Mouse (Mus musculus) embryonic fibroblast, embryonic 13.5 days (primary cell): ENCODE measurements around the gene Mrc1. TPM values are rescaled to one million over a fixed set of nuclear protein-coding genes. Genes with fewer than 3 reads are reported as not detected.
"Not testable (repeated sequence)": the region's sequence is repeated elsewhere in the genome, so short reads cannot be mapped to it uniquely, and the experiment has no call there.

ENCODE experiments used
- H3K27ac ChIP-seq: 2 replicates; pipeline ENCODE4 v1.5.1; 2012; ENCODE audit warnings: low read length, control low read depth, inconsistent platforms; ENCODE audit not compliant: insufficient read depth
- H3K4me1 ChIP-seq: 2 replicates; pipeline ENCODE4 v1.6.1; 2011; ENCODE audit warnings: low read length; ENCODE audit not compliant: control insufficient read depth, insufficient read depth
- H3K4me3 ChIP-seq: 2 replicates; pipeline ENCODE4 v1.5.1; 2011; ENCODE audit warnings: mild to moderate bottlenecking, control low read depth, low read length; ENCODE audit not compliant: insufficient read depth
- CTCF ChIP-seq: IDR thresholded peaks from 2 replicates; pipeline ENCODE4 v1.5.1; 2011; ENCODE audit warnings: mild to moderate bottlenecking, control low read depth, low read length, moderate library complexity, borderline replicate concordance; ENCODE audit not compliant: insufficient read depth
- POLR2A ChIP-seq: IDR thresholded peaks from 2 replicates; pipeline ENCODE4 v1.6.1; 2011; ENCODE audit warnings: low read depth, mild to moderate bottlenecking, control low read depth, low read length, moderate library complexity
- polyA plus RNA-seq: library from polyadenylated mRNA; stranded (reverse); fragments of >200 nt; gene quantifications from 2 replicates; pipeline ENCODE4 v1.2.4, GENCODE M21; 2011; ENCODE audit warnings: low read depth; ENCODE audit not compliant: missing spikeins, insufficient read length

The Mrc1 gene
- polyA plus RNA-seq, result 0.27 and 2.9 TPM in 2 replicates

DNA sequence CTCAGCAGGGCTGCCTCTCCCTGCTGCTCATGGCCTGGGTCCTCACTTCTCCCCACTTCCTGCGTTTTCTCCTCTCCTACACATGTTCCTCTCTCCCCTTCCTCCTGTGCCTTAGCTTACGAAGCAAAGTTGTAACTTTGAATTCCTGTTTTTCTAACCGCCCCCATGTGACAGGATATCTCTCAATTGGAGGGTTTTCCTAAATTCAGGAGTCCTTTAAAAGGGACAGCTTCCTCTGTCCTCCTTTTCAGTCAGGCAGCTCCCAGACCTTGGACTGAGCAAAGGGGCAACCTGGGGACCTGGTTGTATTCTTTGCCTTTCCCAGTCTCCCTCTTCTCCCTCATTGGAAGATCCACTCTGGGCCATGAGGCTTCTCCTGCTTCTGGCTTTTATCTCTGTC is at the start of gene Mrc1:
Gene Mrc1 (plus strand): TSS at position 244 of the 400 bp plus-strand sequence.
- Histone ChIP-seq H3K4me3 (no peak within 1 kb of the TSS), H3K27ac (no peak within 1 kb of the TSS), H3K4me1 (no peaks in the 10 kb centered on the region)
- no peak for TF ChIP-seq POLR2A
- no peak for TF ChIP-seq CTCF

DNA sequence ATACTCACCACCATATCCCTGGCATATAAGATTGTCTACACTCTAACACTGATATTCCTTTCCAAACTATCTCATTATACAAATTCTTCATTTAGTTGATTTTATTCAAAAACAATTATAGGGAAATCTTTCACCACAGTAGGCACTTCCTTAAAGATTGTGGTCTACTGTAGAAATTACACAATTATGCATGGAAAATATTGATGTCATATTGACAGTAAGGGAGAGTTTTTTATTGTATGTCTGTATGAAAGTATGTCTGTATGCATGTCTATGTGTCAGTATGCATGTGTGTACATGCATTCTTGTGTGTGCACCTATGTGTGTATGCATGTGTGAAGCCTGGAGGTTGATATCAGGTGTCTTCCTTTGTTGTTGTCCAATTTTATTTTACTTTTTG is 44.8 kb upstream of the Mrc1 start:
- no peak for TF ChIP-seq CTCF
- no peak for TF ChIP-seq POLR2A
- no peak overlapping the region for H3K4me3 ChIP-seq
- no peak overlapping the region for H3K27ac ChIP-seq
- H3K4me1 ChIP-seq, result no peaks in the 10 kb centered on the region

DNA sequence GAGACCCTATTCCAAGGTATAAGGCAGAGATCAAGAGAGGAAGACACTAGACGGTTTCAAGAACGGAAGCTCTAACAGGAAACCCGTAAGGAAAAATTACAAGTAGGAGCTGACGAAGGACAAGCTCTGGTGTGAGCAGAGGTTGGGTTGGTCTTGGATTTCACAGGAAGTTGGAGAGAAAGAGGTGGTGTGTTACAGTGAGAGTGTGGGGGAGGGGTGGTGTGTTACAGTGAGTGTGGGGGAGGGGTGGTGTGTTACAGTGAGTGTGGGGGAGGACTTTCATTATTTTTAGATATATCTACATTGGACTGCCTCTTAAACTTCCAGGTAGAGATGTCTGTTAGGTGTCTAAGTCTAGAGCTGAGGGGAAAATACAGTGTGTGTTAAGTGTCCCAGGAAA is 38.5 kb upstream of the Mrc1 start:
- H3K27ac ChIP-seq, result no peak overlapping the region
- TF ChIP-seq POLR2A (no peak), CTCF (no peak)
- no peak overlapping the region for H3K4me3 ChIP-seq
- no peaks in the 10 kb centered on the region for H3K4me1 ChIP-seq

DNA sequence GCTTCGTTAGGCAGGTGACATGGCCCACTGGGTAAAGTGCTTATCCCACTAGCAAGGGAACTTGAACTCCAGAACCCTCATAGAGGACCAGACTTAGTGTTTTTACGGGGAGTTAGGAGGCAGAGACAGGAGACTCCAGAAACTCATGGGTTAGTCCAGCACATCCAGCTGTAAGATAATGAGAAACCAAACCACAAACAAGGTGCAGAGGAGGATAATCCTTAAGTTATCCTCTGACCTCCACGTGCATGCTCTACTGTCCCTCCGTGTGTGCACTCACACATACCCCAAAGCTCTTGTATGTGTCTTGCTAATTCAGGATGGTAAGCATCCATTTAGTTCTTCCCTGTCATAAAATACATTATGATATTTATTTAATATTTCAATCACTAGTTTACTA is 37.6 kb upstream of the Mrc1 start:
- TF ChIP-seq CTCF, result no peak
- TF ChIP-seq POLR2A, result no peak
- Histone ChIP-seq H3K27ac (no peak overlapping the region), H3K4me1 (no peaks in the 10 kb centered on the region), H3K4me3 (no peak overlapping the region)

DNA sequence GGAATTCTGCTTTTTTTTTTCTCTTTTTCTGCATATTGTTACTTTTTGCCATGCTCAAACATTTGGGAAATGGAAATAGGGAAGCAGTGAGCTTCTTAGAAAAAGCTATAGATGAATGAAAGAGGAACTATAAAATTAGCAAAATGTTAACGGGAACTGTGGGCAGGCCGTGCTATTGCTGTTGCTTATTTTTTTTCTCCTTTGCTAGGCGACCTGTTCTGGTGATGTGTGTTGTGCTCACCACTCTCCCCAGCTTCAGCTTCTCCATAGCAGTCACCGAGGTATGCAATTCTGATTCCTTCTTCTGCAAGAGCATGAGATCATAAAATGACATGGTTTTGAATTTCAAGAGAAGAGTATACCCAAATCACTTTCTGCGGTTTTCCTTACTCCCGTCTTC is 37.1 kb upstream of the Mrc1 start:
- TF ChIP-seq CTCF (no peak), POLR2A (no peak)
- Histone ChIP-seq H3K4me1 (no peaks in the 10 kb centered on the region), H3K27ac (no peak overlapping the region), H3K4me3 (no peak overlapping the region)

DNA sequence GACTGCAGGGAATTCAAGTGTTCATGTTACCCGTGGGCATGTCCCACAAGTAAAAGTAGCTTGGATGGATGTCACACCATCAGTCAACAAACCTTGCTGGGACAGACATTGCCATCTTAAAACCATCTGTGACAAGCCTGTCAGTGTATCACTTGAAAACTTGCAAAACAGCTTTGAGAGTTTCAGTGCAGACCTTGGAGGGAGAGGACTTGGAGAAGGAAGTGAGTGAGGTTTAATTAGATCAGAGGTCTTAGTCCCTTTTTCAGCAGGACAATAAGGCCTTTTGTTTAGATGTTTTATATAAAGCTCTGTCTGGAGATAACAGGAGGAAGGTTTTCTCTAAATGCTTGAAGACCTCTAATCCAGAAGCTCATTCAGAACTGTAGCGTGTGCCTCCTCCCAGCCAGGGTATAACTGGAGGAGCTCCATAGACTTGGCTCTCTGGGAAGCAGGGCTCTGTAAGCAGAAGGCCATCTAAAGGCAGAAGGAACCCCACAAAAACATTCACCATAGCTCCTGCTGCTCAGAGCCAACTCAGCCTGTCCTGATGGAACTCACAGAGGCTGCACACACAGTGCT is 30.8 kb upstream of the Mrc1 start:
- not testable (repeated sequence) for H3K4me1 ChIP-seq, H3K27ac ChIP-seq, H3K4me3 ChIP-seq

DNA sequence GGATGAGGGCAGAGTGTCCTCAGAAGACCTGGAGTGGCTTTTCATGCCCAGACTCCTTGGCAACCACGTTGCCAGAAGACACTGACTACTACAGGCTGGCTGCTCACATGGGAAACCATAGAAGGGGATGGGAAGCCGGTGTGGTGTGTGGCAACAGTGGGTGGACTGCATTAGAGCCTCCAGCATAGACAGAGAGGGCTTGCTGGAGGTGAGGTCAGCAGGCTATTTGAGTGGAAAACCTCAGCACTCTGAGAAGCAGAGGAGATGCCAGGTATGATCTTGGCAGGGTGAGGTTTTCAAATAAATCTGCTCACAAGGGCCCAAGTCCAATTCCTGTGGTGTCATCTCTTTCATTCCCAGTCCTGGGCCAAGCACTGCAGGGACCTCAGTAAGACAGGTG is 29.6 kb upstream of the Mrc1 start:
- Histone ChIP-seq H3K4me3 (no peak overlapping the region), H3K4me1 (no peaks in the 10 kb centered on the region), H3K27ac (no peak overlapping the region)
- TF ChIP-seq CTCF, result no peak
- no peak for TF ChIP-seq POLR2A

DNA sequence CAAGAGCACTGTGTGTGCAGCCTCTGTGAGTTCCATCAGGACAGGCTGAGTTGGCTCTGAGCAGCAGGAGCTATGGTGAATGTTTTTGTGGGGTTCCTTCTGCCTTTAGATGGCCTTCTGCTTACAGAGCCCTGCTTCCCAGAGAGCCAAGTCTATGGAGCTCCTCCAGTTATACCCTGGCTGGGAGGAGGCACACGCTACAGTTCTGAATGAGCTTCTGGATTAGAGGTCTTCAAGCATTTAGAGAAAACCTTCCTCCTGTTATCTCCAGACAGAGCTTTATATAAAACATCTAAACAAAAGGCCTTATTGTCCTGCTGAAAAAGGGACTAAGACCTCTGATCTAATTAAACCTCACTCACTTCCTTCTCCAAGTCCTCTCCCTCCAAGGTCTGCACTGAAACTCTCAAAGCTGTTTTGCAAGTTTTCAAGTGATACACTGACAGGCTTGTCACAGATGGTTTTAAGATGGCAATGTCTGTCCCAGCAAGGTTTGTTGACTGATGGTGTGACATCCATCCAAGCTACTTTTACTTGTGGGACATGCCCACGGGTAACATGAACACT is 28.2 kb upstream of the Mrc1 start:
- not testable (repeated sequence) for H3K4me1 ChIP-seq, H3K27ac ChIP-seq, H3K4me3 ChIP-seq

DNA sequence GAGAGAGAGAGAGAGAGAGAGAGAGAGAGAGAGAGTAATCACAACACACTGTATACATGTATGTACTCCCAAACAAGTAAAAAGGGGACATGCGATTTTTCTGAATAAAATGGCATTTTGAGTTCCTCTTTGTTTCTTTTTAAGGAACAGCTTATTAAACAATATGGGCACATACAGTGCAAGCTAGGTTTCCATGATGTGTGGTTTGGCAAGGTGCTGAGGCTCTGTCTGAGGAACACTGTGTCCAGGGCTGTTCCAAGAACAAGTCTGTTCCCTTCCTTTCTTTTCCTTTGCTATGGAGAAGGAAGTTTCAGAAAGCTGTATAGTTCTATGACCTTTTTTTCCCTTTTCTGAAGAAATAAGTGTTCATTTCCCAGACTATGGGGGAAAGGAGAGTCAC is 24.9 kb upstream of the Mrc1 start:
- no peak for TF ChIP-seq CTCF
- TF ChIP-seq POLR2A, result no peak
- no peak overlapping the region for H3K27ac ChIP-seq
- H3K4me3 ChIP-seq, result no peak overlapping the region
- H3K4me1 ChIP-seq, result no peaks in the 10 kb centered on the region

DNA sequence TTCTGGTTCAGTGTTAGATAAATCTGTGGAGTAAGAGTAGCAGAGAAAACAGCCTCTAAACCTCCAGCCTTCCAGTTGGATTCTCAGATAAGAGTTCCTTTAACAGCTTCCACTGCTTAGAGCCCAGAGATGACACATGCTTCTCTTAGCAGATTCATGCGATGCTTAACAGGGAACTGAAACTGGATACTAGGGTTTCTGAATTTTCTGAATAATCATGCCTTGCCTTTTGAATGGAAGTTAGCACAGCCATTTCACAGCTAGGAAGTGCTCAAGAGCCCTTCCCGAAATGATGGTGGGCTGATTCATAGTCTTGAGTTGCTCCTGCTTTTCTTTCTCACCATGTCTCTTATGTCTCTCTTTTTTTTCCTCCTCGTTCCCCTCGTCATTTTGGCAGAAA is 22.4 kb upstream of the Mrc1 start:
- Histone ChIP-seq H3K4me3 (no peak overlapping the region), H3K4me1 (no peaks in the 10 kb centered on the region), H3K27ac (no peak overlapping the region)
- TF ChIP-seq POLR2A, result no peak
- no peak for TF ChIP-seq CTCF

DNA sequence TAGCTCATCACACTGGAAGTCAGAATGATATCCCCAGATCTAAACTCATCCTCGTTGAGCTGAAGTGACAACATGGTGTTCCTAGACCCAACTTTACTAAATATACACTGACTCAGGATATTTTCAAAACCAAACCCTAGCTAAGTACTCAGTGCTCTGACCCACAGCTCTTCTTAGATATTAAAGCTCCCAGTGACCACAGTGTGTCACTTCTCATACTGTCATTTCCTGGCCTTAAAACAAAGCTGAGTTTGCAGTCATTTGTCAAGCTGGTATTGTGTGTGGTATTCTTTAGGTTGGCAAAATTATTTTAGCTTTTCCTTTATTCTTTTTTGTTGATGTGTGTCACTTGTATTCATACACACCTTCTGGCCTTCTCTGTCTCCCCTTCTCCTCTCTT is 18.5 kb upstream of the Mrc1 start:
- no peak overlapping the region for H3K4me3 ChIP-seq
- H3K27ac ChIP-seq, result no peak overlapping the region
- no peaks in the 10 kb centered on the region for H3K4me1 ChIP-seq
- TF ChIP-seq POLR2A, result no peak
- TF ChIP-seq CTCF, result no peak
